Mouse (Mus musculus) cerebellum, adult 11-12 months (tissue): ENCODE results near the gene Tmem120b.

Experiments used
- DNase-seq: peaks from one replicate; pipeline ENCODE4 v3.0.0; 2022

Gene Tmem120b

GRCm38 (mm10) chr5:123094238-123094991 lies 26.2 kb downstream of the Tmem120b start:
- DNase-seq: no peak

GRCm38 (mm10) chr5:123096299-123096698 lies 28.1 kb downstream of the Tmem120b start:
- DNase-seq: no peak

- no peak for DNase-seq
These were observed 30.3 kb downstream of the Tmem120b start for GRCm38 (mm10) chr5:123098487-123098886.

- DNase-seq: no peak
These were observed 34.2 kb downstream of the Tmem120b start for GRCm38 (mm10) chr5:123102376-123102775.

GRCm38 (mm10) chr5:123103556-123103955 lies 35.3 kb downstream of the Tmem120b start:
- DNase-seq: no peak

- no peak for DNase-seq
These were observed 36.6 kb downstream of the Tmem120b start for GRCm38 (mm10) chr5:123104769-123105168.

GRCm38 (mm10) chr5:123109452-123110203 lies 41.4 kb downstream of the Tmem120b start:
- DNase-seq: peak; percentile 63

- no peak for DNase-seq
These were observed 42.1 kb downstream of the Tmem120b start for GRCm38 (mm10) chr5:123110296-123110721.

GRCm38 (mm10) chr5:123114109-123114508 lies 45.9 kb downstream of the Tmem120b start:
- no peak for DNase-seq

GRCm38 (mm10) chr5:123114924-123115323 lies 46.7 kb downstream of the Tmem120b start:
- no peak for DNase-seq

GRCm38 (mm10) chr5:123116080-123116479 lies 47.9 kb downstream of the Tmem120b start:
- no peak for DNase-seq

GRCm38 (mm10) chr5:123117257-123117656 lies 49.0 kb downstream of the Tmem120b start:
- peak; percentile 65 for DNase-seq

GRCm38 (mm10) chr5:123117773-123118172 lies 49.6 kb downstream of the Tmem120b start:
- no peak for DNase-seq

GRCm38 (mm10) chr5:123118826-123119225 lies 50.6 kb downstream of the Tmem120b start:
- DNase-seq: no peak

GRCm38 (mm10) chr5:123120624-123121215 lies 52.5 kb downstream of the Tmem120b start:
- DNase-seq: no peak

- DNase-seq: no peak
These were observed 54.0 kb downstream of the Tmem120b start for GRCm38 (mm10) chr5:123122181-123122580.

GRCm38 (mm10) chr5:123125105-123125504 lies 56.9 kb downstream of the Tmem120b start:
- DNase-seq: no peak

- DNase-seq: peak; percentile 8
These were observed 57.6 kb downstream of the Tmem120b start for GRCm38 (mm10) chr5:123125638-123126406.

GRCm38 (mm10) chr5:123127031-123127430 lies 58.8 kb downstream of the Tmem120b start:
- DNase-seq: no peak

- DNase-seq: peak; percentile 22
These were observed 60.4 kb downstream of the Tmem120b start for GRCm38 (mm10) chr5:123128426-123129169.

GRCm38 (mm10) chr5:123129170-123129757 lies 61.0 kb downstream of the Tmem120b start:
- no peak for DNase-seq
